Mouse (Mus musculus) liver, postnatal 0 days (tissue): ENCODE results near the gene Txk.

Source experiments
- CTCF ChIP-seq: sonication (generic); IDR thresholded peaks from 2 replicates; pipeline ENCODE4 v1.5.1; 2016; ENCODE audit warnings: antibody characterized with exemption, low read depth
- EP300 ChIP-seq: IDR thresholded peaks from 2 replicates; pipeline ENCODE4 v1.6.1; 2016; ENCODE audit warnings: antibody characterized with exemption, low read depth, mild to moderate bottlenecking

GRCm38 (mm10) chr5:72656270-72656791, 96.2 kb downstream of the Txk start:
- TF ChIP-seq EP300 (no peak), CTCF (no peak)
